Comparison of ENCODE assay signal across 8 mouse cellular contexts in genomic region chr1:105354901-105355891, GRCm38 (mm10). TPM values are rescaled to one million over a fixed set of nuclear protein-coding genes. Genes with fewer than 3 reads are reported as not detected.
DNase-seq lines count a peak whose midpoint lies in the region; ATAC-seq and TF ChIP-seq lines count a peak whose summit lies in the region.

No protein-coding gene starts in this region.

- H3K4me2 ChIP-seq in embryonic facial prominence, embryonic 14.5 days (ENCODE audit: low read depth, low read length): peak overlapping the region; percentile 95
- H3K4me2 ChIP-seq in kidney, embryonic 14.5 days (replicated peaks; ENCODE audit: low read depth, low read length): peak overlapping the region; percentile 76
- peak overlapping the region; percentile 71 for H3K4me2 ChIP-seq in liver, embryonic 15.5 days
- peak overlapping the region; percentile 86 for H3K4me2 ChIP-seq in neural tube, embryonic 15.5 days

- H3K4me1 ChIP-seq in liver, adult 2 months (ENCODE audit: control insufficient read depth, insufficient read depth, low read length): peaks cover 4% of the 10 kb centered on the region; the same call in 1 of the 2 replicates
- peaks cover 5% of the 10 kb centered on the region; the same call in 1 of the 2 replicates for H3K4me1 ChIP-seq in embryonic facial prominence, embryonic 14.5 days (ENCODE audit: control insufficient read depth, insufficient read depth, low read length)
- peaks cover 8% of the 10 kb centered on the region; the same call in 1 of the 2 replicates for H3K4me1 ChIP-seq in heart, embryonic 10.5 days
- H3K4me1 ChIP-seq in kidney, embryonic 14.5 days (ENCODE audit: control insufficient read depth, insufficient read depth, low read length): no peaks in the 10 kb centered on the region
- H3K4me1 ChIP-seq in liver, embryonic 15.5 days (replicated peaks): no peaks in the 10 kb centered on the region
- H3K4me1 ChIP-seq in neural tube, embryonic 15.5 days: peaks cover 31% of the 10 kb centered on the region

- no peak overlapping the region for H3K27ac ChIP-seq in liver, adult 2 months (replicated peaks; ENCODE audit: insufficient read depth, low read depth, low read length)
- H3K27ac ChIP-seq in embryonic facial prominence, embryonic 14.5 days (replicated peaks; ENCODE audit: low read depth, low read length): no peak overlapping the region
- H3K27ac ChIP-seq in heart, embryonic 10.5 days: peak overlapping the region; percentile 54; the same call in 1 of the 2 replicates
- no peak overlapping the region for H3K27ac ChIP-seq in kidney, embryonic 14.5 days (ENCODE audit: low read depth, low read length)
- H3K27ac ChIP-seq in liver, embryonic 15.5 days (replicated peaks): no peak overlapping the region
- peak overlapping the region; percentile 86 for H3K27ac ChIP-seq in neural tube, embryonic 15.5 days (replicated peaks)

- no peak for TF ChIP-seq CTCF in liver, adult 2 months (IDR thresholded peaks at IDR 0.05; ENCODE audit: low read depth, low read length)

- no peaks in the 10 kb centered on the region for H3K9me3 ChIP-seq in embryonic facial prominence, embryonic 14.5 days (ENCODE audit: control insufficient read depth, low read length)
- no peaks in the 10 kb centered on the region for H3K9me3 ChIP-seq in heart, embryonic 10.5 days
- H3K9me3 ChIP-seq in kidney, embryonic 14.5 days (ENCODE audit: control insufficient read depth, low read length): no peaks in the 10 kb centered on the region
- no peaks in the 10 kb centered on the region for H3K9me3 ChIP-seq in liver, embryonic 15.5 days (replicated peaks)
- no peaks in the 10 kb centered on the region for H3K9me3 ChIP-seq in neural tube, embryonic 15.5 days (replicated peaks)

- peak overlapping the region; percentile 67 for H3K4me3 ChIP-seq in liver, adult 2 months (ENCODE audit: insufficient read depth, low read depth, low read length)
- H3K4me3 ChIP-seq in embryonic facial prominence, embryonic 14.5 days (ENCODE audit: low read depth, low read length): peak overlapping the region; percentile 71
- H3K4me3 ChIP-seq in heart, embryonic 10.5 days: peak overlapping the region; percentile 75
- peak overlapping the region; percentile 63 for H3K4me3 ChIP-seq in kidney, embryonic 14.5 days (ENCODE audit: low read length)
- H3K4me3 ChIP-seq in liver, embryonic 15.5 days (replicated peaks): peak overlapping the region; percentile 60
- H3K4me3 ChIP-seq in neural tube, embryonic 15.5 days (replicated peaks): peak overlapping the region; percentile 83

- 19% methylated on average over 30 of the region's 30 CpGs for WGBS in liver, adult 2 months
- WGBS in embryonic facial prominence, embryonic 14.5 days: 6% methylated on average over 30 of the region's 30 CpGs
- 5% methylated on average over 30 of the region's 30 CpGs for WGBS in heart, embryonic 10.5 days
- WGBS in kidney, embryonic 14.5 days: 5% methylated on average over 30 of the region's 30 CpGs
- 8% methylated on average over 30 of the region's 30 CpGs for WGBS in liver, embryonic 15.5 days (ENCODE audit: insufficient replicate concordance)
- WGBS in neural tube, embryonic 15.5 days: 4% methylated on average over 30 of the region's 30 CpGs

- H3K79me2 ChIP-seq in liver, adult 2 months (ENCODE audit: control insufficient read depth, insufficient read depth, low read length): peaks cover 6% of the 10 kb centered on the region; the same call in 1 of the 2 replicates

- DNase-seq in liver, adult 2 months (ENCODE audit: extremely low read depth, low read depth, low spot score): peak; percentile 50
- no peak for DNase-seq in liver
- DNase-seq in embryonic facial prominence, embryonic 14.5 days (ENCODE audit: low spot score): peak; percentile 41
- DNase-seq in heart, embryonic 10.5 days (ENCODE audit: low spot score): no peak

- peaks cover 2% of the 10 kb centered on the region for H3K36me3 ChIP-seq in liver, adult 2 months (ENCODE audit: control insufficient read depth, insufficient read depth, low read length)
- no peaks in the 10 kb centered on the region for H3K36me3 ChIP-seq in embryonic facial prominence, embryonic 14.5 days (ENCODE audit: control insufficient read depth, insufficient read depth, low read length)
- H3K36me3 ChIP-seq in heart, embryonic 10.5 days: no peaks in the 10 kb centered on the region
- H3K36me3 ChIP-seq in kidney, embryonic 14.5 days (ENCODE audit: control insufficient read depth, insufficient read depth, low read length): no peaks in the 10 kb centered on the region
- H3K36me3 ChIP-seq in liver, embryonic 15.5 days (replicated peaks): no peaks in the 10 kb centered on the region
- H3K36me3 ChIP-seq in neural tube, embryonic 15.5 days: no peaks in the 10 kb centered on the region

- no peak for TF ChIP-seq POLR2A in liver, adult 2 months (IDR thresholded peaks at IDR 0.05; ENCODE audit: extremely low read depth, insufficient read depth, low read length)

- peak; percentile 35 for ATAC-seq in embryonic facial prominence, embryonic 14.5 days (ENCODE audit: low read depth)
- peak; percentile 68; the same call in 1 of the 2 replicates for ATAC-seq in kidney, embryonic 14.5 days (ENCODE audit: low FRiP score, low TSS enrichment)
- no peak for ATAC-seq in liver, embryonic 15.5 days (ENCODE audit: insufficient read depth)
- peak; percentile 70 for ATAC-seq in neural tube, embryonic 15.5 days (ENCODE audit: low FRiP score)
- no peak for ATAC-seq in activated CD4-positive, CD25-positive, alpha-beta regulatory T cell, adult 4 months

- H3K27me3 ChIP-seq in liver, adult 2 months (ENCODE audit: control insufficient read depth, insufficient read depth, low read length): no peaks in the 10 kb centered on the region
- 0 out of 2 replicates have a peak, but pooled peaks cover 8% of the 10 kb centered on the region for H3K27me3 ChIP-seq in embryonic facial prominence, embryonic 14.5 days (replicated peaks; ENCODE audit: control insufficient read depth, insufficient read depth, low read length)
- H3K27me3 ChIP-seq in heart, embryonic 10.5 days (ENCODE audit: insufficient read depth, poor library complexity, severe bottlenecking): peaks cover 19% of the 10 kb centered on the region; the same call in 1 of the 2 replicates
- no peaks in the 10 kb centered on the region for H3K27me3 ChIP-seq in kidney, embryonic 14.5 days (ENCODE audit: control insufficient read depth, insufficient read depth, low read length)
- H3K27me3 ChIP-seq in liver, embryonic 15.5 days: peaks cover 45% of the 10 kb centered on the region
- H3K27me3 ChIP-seq in neural tube, embryonic 15.5 days (replicated peaks): no peaks in the 10 kb centered on the region

- H3K9ac ChIP-seq in liver, adult 2 months (ENCODE audit: low read depth, low read length): peak overlapping the region; percentile 70
- H3K9ac ChIP-seq in embryonic facial prominence, embryonic 14.5 days (ENCODE audit: low read depth, low read length): peak overlapping the region; percentile 71
- peak overlapping the region; percentile 44 for H3K9ac ChIP-seq in kidney, embryonic 14.5 days (ENCODE audit: low read depth, low read length)
- H3K9ac ChIP-seq in liver, embryonic 15.5 days: no peak overlapping the region
- peak overlapping the region; percentile 81 for H3K9ac ChIP-seq in neural tube, embryonic 15.5 days (replicated peaks)

RNA-seq across cellular contexts. Expression of gene Rnf152, which starts 1.3 kb away (rescaled TPM):
- 10.0 and 12.7 TPM in 2 replicates for total RNA-seq in liver, adult 2 months (2014; rRNA removed)
- polyA plus RNA-seq in liver, adult 2 months (2012; rRNA removed): 2.2 and 2.4 TPM in 2 replicates
- polyA plus RNA-seq in embryonic facial prominence, embryonic 14.5 days (2014; fragmentation: Nextera tagmentation; extraction: Ambion mirVana): 0.90 and 1.1 TPM in 2 replicates
- polyA plus RNA-seq in heart, embryonic 10.5 days (2016; fragmentation: Nextera tagmentation; extraction: Ambion mirVana): 0.15 and 0.28 TPM in 2 replicates
- 0.51 and 0.99 TPM in 2 replicates for polyA plus RNA-seq in kidney, embryonic 14.5 days (2014; fragmentation: Nextera tagmentation; extraction: Ambion mirVana)
- 0.08 and 0.10 TPM in 2 replicates for polyA plus RNA-seq in liver, embryonic 15.5 days (2015; fragmentation: Nextera tagmentation; extraction: Ambion mirVana)
- 20.4 and 24.1 TPM in 2 replicates for polyA plus RNA-seq in neural tube, embryonic 15.5 days (2015; fragmentation: Nextera tagmentation; extraction: Ambion mirVana)
- polyA plus RNA-seq in activated CD4-positive, CD25-positive, alpha-beta regulatory T cell, adult 4 months (2017; shearing (Covaris generic)): under 1 TPM in 1 of 2 experiments, not detected in 1; 0.16 TPM

Comparison
In these comparisons a context has a peak if more than half of its experiments do, and no peak if none do; other contexts are left out.
1. DNase-seq: peak in liver, adult 2 months (single experiment) and embryonic facial prominence, embryonic 14.5 days (single experiment); none in liver (single experiment) and heart, embryonic 10.5 days (single experiment).
2. H3K27ac ChIP-seq: peak in heart, embryonic 10.5 days (single experiment) and neural tube, embryonic 15.5 days (single experiment); none in liver, adult 2 months (single experiment), embryonic facial prominence, embryonic 14.5 days (single experiment), kidney, embryonic 14.5 days (single experiment) and liver, embryonic 15.5 days (single experiment).
3. ATAC-seq: peak in embryonic facial prominence, embryonic 14.5 days (single experiment), kidney, embryonic 14.5 days (single experiment) and neural tube, embryonic 15.5 days (single experiment); none in liver, embryonic 15.5 days (single experiment) and activated CD4-positive, CD25-positive, alpha-beta regulatory T cell, adult 4 months (single experiment).
4. Peak in every context shown above with its lines, with median percentiles within 50 percentile points of each other: H3K4me3 ChIP-seq and H3K4me2 ChIP-seq.